Mouse (Mus musculus): ENCODE data around the gene Ripk3. TPM values are rescaled to one million over a fixed set of nuclear protein-coding genes. Genes with fewer than 3 reads are reported as not detected.
A peak's percentile ranks its signal among the peaks of the same experiment; 100 is the strongest.

Ripk3 gene
- total RNA-seq, 1 experiment from 2014 or later, result 5.2 TPM

DNA sequence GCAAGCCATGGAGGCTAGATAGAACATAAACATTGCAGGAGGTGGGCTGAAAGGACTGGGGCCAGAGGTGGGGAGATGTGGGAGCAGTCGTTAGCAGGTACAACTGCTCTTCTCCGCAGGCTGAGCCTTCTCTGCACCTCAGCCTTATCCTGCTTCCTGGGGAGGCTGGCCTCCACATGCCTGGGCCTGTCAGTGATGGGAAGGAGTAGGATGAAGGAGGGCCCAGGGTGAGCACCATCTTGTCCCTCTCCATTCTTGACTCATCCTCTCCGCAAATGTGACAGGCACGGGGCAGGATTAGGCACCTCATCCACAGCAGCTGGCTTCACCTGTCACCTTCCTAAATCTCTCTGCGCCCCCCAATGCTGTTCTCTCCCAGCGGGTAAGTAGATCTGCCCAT, 27.5 kb downstream of the Ripk3 start, which contains the start of gene Ltb4r2:
Ltb4r2 (plus strand) TSS at position 266 of the 400 bp plus-strand sequence.
- no peak for DNase-seq

DNA sequence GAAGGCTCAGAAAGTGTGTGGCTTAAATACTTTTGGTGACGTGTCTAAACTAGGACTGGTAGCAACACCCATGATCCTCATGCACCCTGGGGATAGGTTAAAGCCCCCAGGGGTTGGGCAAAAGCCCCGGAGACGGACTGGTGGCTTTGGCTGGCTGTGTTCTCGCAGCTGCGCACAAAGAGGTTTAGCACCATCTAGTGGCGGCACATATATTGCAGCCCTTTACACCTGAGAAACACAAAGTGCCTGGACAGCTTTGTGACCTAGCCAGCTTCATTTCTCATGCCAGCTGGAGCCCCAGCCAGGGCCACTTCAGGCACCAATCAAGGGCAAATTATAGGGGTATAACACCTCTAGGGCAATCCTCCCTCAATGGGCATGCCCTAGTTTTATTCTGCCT, 28.5 kb downstream of the Ripk3 start:
- DNase-seq, result peak; percentile 87

DNA sequence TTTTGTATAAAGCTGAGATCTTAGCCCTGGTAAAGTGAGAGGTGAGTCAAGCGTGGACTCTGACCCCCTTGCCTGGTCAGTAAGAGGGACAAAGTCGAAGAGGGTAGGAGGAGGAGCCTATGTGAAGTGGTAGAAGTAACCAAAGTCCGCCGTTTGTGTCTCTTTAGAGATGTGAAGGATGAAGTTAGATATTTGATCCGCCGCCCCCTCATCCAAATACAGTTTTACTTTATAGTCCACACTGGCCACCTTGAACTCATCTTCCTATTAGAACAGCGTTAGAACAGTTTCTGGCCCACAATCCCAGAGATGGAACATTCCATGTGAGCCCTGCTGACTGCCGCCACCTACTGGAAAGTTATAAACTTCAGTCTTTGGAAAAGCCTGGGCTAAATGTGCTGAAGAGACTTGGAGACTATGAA, 30.3 kb downstream of the Ripk3 start, which contains the start of gene Cideb:
Cideb (minus strand) TSS at position 96 of the 422 bp plus-strand sequence.
- peak; percentile 70 for DNase-seq

DNA sequence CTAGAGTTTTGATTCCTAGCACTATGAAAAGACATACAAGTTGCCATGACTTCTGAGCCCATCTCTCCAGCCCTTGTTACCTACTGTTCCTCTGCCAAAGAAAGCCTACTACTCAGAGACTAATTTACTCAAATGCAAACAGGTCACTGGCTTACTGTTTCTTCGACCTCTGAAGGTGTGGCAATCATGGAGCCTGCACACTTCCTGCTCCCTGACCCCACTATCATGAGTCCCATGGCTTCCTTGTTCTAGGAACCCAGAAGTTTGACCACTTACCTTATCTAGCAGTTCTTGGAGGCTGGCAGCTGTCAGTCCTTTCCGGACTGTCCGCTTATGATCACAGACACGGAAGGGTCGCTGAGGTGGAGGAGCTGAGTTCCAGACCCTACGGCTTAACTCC, 31.1 kb downstream of the Ripk3 start:
- no peak for DNase-seq

DNA sequence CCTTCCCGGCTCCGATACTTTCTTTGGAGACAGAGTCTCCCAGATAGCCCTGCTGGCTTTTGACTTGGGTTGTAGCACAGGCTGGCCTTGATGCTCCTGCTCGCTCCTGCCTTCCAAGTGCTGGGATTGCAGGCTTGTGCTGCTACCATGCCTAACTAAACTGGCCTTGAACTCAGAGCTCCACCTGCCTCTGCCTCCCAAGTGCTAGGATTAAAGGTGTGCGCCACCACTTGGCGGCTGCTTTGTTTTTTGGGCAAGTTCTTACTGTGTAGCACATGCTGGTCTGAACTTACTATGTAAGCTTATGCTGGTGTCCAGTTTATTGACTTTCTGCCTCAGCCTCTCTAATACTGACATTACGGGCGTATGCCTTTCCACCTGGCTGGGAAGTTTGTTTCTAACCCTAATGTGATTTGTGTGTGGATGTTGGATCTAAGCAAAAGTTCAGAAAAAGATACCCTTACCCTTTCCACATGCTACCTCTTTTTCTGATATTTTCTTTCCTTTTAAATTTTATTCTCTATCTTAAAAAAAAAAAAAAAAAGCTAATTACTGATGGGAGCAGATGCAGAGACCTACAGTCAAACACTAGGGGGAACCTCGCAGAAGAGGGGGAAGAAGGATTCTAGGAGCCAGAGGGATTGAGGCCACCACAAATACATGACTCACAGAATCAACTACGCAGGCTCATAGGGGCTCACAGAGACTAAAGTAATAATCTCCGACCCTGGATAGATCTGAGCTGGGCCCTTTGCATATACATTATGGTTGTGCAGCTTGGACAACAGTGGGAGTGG, 41.4 kb downstream of the Ripk3 start:
- DNase-seq, result no peak

DNA sequence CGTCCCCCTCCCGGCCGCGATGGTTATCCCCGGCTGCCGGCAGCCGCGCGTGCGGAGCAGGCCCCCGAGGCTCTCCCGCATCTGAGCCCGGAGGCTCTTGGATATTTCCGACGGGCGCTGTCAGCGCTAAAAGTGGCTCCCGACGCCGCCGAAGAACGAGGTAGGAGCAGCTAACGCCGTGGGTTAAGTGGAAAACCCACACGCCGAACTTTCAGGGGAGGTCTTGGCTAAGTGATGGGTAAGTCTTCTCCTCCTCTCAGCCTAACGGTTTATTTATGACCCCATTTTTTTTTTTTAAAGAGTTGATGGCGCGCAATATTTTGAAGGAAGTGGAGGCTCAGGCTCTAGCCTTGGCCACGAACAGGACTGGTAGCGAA, 42.8 kb downstream of the Ripk3 start:
- DNase-seq, result no peak

DNA sequence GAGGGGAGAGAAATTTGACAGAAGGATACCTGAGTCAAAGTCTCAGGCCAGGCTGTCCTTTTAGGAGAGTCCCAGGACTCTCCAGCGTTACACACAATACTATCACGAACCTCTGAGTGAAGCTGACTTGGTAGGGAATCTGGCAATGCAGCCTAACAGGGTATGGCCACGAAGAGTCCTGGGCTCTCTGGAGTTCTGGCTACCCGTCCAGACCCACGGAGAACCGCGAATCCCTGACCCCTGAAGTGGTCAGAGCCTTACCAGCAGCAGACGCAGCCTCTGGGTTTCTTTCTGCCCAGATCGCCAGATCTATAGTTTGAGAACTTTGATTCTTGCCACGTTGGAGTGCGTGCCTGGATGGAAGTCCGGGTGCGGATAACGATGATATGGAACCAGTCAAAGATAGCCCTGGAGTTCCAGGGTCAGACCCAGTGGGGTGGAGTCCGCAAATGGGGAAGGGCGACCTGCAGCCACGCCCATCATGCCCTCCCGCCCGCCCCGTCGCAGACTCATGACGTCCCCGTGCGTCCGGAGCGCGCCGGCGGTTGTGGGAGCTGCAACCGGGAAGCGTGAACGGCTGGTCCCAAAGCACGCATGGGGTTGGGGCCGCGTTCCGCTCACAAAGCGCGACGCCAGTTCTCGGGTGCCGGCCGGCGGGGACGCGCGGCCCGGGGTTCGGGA, 43.3 kb downstream of the Ripk3 start, which contains the start of the genes Dhrs1 and Nop9:
Dhrs1 (minus strand) TSS at position 511 of the 681 bp plus-strand sequence.
Nop9 (plus strand) TSS at position 514 of the 681 bp plus-strand sequence.
- DNase-seq, result peak; percentile 95

DNA sequence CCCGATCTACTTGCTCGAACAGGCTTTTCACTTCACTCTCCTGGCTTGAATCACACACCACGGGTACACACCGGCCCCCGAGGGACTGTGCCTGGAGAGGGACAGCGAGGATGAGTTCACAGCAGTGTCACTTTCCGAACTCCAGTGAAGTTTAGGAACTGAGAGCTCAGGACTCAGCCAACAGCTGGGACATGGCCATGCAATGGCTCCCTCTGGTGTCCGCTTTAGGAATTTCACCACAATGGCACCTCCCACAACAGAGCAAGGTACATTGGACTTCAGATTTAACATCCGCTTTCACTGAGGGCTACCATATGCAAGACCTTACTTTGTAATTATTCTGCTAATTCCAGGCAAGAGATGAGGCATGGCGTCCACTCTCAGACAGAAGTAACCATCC, 45.0 kb downstream of the Ripk3 start:
- peak; percentile 89 for DNase-seq

DNA sequence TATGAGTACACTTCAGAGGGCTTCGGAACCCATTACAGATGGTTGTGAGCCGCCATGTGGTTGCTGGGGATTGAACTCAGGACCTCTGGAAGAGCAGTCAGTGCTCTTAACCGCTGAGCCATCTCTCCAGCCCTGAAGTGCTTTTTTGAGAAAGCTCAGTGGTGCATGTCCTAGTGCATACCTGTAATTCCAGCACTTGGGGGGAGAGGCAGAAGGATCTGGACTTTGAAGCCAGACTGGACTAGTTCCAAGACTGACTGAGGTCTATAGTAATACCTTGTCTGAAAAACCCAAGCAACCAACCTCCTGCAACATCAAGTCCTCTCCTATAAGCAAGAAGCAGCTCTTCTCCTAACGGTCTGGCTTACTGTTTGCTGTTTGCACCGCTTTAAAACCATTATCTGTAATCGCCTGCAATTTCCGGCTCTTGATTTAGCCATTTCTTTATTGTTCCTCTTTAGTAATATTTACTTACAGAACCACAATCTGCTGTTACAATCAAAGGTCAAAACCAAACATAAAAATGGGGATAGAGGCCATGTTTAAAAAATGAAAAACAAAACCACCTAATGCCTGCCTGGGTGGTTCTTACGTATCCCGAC, 51.5 kb downstream of the Ripk3 start:
- DNase-seq, result no peak

DNA sequence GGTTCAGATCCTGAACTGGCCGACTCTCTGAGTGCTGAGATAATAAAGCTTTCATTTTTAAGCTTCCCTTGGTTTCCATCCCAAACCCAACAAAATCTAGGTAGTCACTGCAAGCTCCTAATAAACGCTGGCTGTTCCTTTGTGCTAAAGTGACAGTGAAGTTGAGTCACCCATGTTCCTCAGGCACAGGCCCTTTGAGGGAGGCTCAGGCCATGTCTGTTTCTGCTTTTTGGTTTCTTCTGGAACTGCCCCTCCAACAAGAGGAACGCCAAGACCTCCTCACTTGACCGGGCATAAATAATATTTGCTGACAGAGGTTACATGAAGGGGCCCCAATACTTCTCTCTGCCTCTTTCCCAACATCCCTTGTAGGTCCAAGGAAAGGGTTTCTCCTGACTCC, 52.9 kb downstream of the Ripk3 start:
- DNase-seq, result no peak

DNA sequence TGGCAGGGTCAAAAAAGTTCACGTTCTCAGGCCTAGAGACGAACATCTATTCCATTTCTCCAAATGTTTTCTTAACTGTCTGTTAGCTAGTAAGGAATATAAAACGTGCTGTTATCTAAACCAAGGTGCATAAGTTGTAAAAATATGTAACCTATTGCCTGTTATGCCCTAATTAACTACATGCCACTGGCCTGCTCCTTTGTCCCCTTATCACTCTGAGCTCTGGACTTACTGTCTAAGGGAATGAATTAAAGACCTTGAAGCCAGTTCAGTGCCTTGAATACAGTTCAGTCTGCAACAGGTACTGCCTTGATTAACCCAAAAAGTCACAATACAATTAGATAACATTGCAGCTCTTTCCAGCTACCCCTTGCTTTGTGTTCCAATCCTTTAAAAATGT, 53.3 kb downstream of the Ripk3 start:
- no peak for DNase-seq

Other genes starting within 250 kb of the Ripk3 start
- gene Pck2, start 248.6 kb downstream of the Ripk3 start, total RNA-seq (2021), result 35.1 and 42.8 TPM in 2 replicates
- gene Dcaf11, start 228.9 kb downstream of the Ripk3 start, total RNA-seq (2021), result 99.9 and 118 TPM in 2 replicates
- 1.2 TPM in 1 of 2 replicates, not detected in the other for gene A730061H03Rik, start 228.5 kb downstream of the Ripk3 start, total RNA-seq (2021)
- 0.79 and 2.1 TPM in 2 replicates for gene Fitm1, start 213.2 kb downstream of the Ripk3 start, total RNA-seq (2021)
- gene Psme1, start 210.7 kb downstream of the Ripk3 start, total RNA-seq (2021), result 316 and 330 TPM in 2 replicates
- 37.5 and 45.2 TPM in 2 replicates for gene Emc9, start 203.6 kb downstream of the Ripk3 start, total RNA-seq (2021)
- gene Psme2, start 197.8 kb downstream of the Ripk3 start, total RNA-seq (2021), result 349 and 376 TPM in 2 replicates
- gene Rnf31, start 197.2 kb downstream of the Ripk3 start, total RNA-seq (2021), result 24.8 and 37.7 TPM in 2 replicates
- 12.9 and 16.7 TPM in 2 replicates for gene Irf9, start 185.3 kb downstream of the Ripk3 start, total RNA-seq (2021)
- 4.4 and 6.9 TPM in 2 replicates for gene Rec8, start 170.8 kb downstream of the Ripk3 start, total RNA-seq (2021)
- gene Ipo4, start 152.9 kb downstream of the Ripk3 start, total RNA-seq (2021), result 78.2 and 105 TPM in 2 replicates
- 2.4 and 3.9 TPM in 2 replicates for gene Gm49378, start 151.0 kb downstream of the Ripk3 start, total RNA-seq (2021)
- gene Tm9sf1, start 145.1 kb downstream of the Ripk3 start, total RNA-seq (2021), result 68.4 and 78.5 TPM in 2 replicates
- gene Tssk4, start 138.7 kb downstream of the Ripk3 start, total RNA-seq (2021), result 1.9 and 3.1 TPM in 2 replicates
- gene Mdp1, start 128.4 kb downstream of the Ripk3 start, total RNA-seq (2021), result 50.4 and 60.3 TPM in 2 replicates
- gene Gmpr2, start 116.9 kb downstream of the Ripk3 start, total RNA-seq (2021), result 24.0 and 25.8 TPM in 2 replicates
- 297 and 307 TPM in 2 replicates for gene Nedd8, start 116.7 kb downstream of the Ripk3 start, total RNA-seq (2021)
- 26.1 and 27.4 TPM in 2 replicates for gene Tinf2, start 107.0 kb downstream of the Ripk3 start, total RNA-seq (2021)
- gene Tgm1, start 74.9 kb downstream of the Ripk3 start, total RNA-seq (2021), result 0.74 and 2.3 TPM in 2 replicates
- gene Rabggta, start 66.6 kb downstream of the Ripk3 start, total RNA-seq (2021), result 19.5 and 21.1 TPM in 2 replicates
- 81.5 and 93.6 TPM in 2 replicates for gene Dhrs1, start 43.2 kb downstream of the Ripk3 start, total RNA-seq (2021)
- gene Nop9, start 43.2 kb downstream of the Ripk3 start, total RNA-seq (2021), result 15.9 and 16.2 TPM in 2 replicates
- gene Cideb, start 30.4 kb downstream of the Ripk3 start, total RNA-seq (2021), result 1.7 and 22.1 TPM in 2 replicates
- gene Ltb4r2, start 27.4 kb downstream of the Ripk3 start, total RNA-seq (2021), result 0.11 and 0.37 TPM in 2 replicates
- 0.48 and 0.71 TPM in 2 replicates for gene Ltb4r1, start 22.9 kb downstream of the Ripk3 start, total RNA-seq (2021)
- 14.3 and 17.3 TPM in 2 replicates for gene Adcy4, start 4.8 kb downstream of the Ripk3 start, total RNA-seq (2021)
- gene Nfatc4, start 34.3 kb upstream of the Ripk3 start, total RNA-seq (2021), result 23.8 and 31.2 TPM in 2 replicates
- 14.1 and 18.8 TPM in 2 replicates for gene Nynrin, start 65.1 kb upstream of the Ripk3 start, total RNA-seq (2021)
- gene Cbln3, start 95.5 kb upstream of the Ripk3 start, total RNA-seq (2021), result 0.11 and 0.34 TPM in 2 replicates
- gene Khnyn, start 96.1 kb upstream of the Ripk3 start, total RNA-seq (2021), result 19.2 and 23.8 TPM in 2 replicates
- 83.3 and 100 TPM in 2 replicates for gene Sdr39u1, start 111.4 kb upstream of the Ripk3 start, total RNA-seq (2021)
- 4.3 and 5.9 TPM in 2 replicates for gene Cma1, start 155.8 kb upstream of the Ripk3 start, total RNA-seq (2021)
- 0.70 TPM in 1 of 2 replicates, not detected in the other for gene Cma2, start 162.1 kb upstream of the Ripk3 start, total RNA-seq (2021)
- gene Mcpt1, start 229.1 kb upstream of the Ripk3 start, total RNA-seq (2021), result not detected in 2 replicates
- gene Mcpt9, start 241.6 kb upstream of the Ripk3 start, total RNA-seq (2021), result not detected in 2 replicates

All from adrenal gland, postnatal 14 days (tissue).